Comparison of ENCODE assay signal across 14 mouse cellular contexts in the genomic region with DNA sequence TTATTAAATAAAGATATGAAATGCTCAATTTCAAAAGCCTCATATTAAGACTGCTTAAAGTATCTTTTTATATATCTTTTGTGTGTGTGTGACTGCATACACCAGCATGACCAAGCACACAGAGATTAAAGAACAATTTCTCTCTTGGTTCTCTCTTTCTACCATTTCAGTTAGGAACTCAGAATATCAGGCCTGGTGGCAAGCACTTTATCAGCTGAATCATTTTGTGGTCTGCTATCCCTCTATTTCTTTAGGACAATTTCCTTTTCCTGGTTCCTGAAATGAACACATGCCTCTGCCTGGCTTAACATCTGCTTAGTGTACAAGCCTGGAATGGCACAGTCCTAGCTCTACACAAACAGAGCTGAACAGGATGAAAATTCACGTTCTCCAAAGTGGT.
"Had no signal": no experiment of that assay in that cellular context is flagged by ENCODE, and none has a peak within 500 bp of the region (broad histone marks: within the 10 kb centered on the region; RNA-seq: fewer than 3 reads in every experiment).

No protein-coding gene starts in this region.

- H3K4me3 ChIP-seq: left cerebral cortex, adult 2 months; limb, embryonic 13.5 days; liver, embryonic 13.5 days had no signal

- DNase-seq: kidney, adult 9 months; kidney, postnatal 14 days; kidney, postnatal 4 days; layer of hippocampus, postnatal 36 days; liver, embryonic 13.5 days; lung, adult 2 months; lung, postnatal 14 days; lung, postnatal 4 days; midbrain, embryonic 14.5 days; thymus, adult 18-20 months; thymus, postnatal 4 days had no signal

- H3K36me3 ChIP-seq: liver, embryonic 13.5 days had no signal

- H3K27ac ChIP-seq: left cerebral cortex, adult 2 months; limb, embryonic 13.5 days; liver, embryonic 13.5 days had no signal

- H3K9ac ChIP-seq: limb, embryonic 13.5 days; liver, embryonic 13.5 days had no signal

- H3K4me2 ChIP-seq: limb, embryonic 13.5 days; liver, embryonic 13.5 days; midbrain, embryonic 11.5 days had no signal

- H3K9me3 ChIP-seq: liver, embryonic 13.5 days had no signal

- H3K27me3 ChIP-seq: limb, embryonic 13.5 days; liver, embryonic 13.5 days had no signal

- H3K4me1 ChIP-seq: limb, embryonic 13.5 days; liver, embryonic 13.5 days had no signal
